8 mouse cellular contexts compared by ENCODE assay signal in the genomic region with DNA sequence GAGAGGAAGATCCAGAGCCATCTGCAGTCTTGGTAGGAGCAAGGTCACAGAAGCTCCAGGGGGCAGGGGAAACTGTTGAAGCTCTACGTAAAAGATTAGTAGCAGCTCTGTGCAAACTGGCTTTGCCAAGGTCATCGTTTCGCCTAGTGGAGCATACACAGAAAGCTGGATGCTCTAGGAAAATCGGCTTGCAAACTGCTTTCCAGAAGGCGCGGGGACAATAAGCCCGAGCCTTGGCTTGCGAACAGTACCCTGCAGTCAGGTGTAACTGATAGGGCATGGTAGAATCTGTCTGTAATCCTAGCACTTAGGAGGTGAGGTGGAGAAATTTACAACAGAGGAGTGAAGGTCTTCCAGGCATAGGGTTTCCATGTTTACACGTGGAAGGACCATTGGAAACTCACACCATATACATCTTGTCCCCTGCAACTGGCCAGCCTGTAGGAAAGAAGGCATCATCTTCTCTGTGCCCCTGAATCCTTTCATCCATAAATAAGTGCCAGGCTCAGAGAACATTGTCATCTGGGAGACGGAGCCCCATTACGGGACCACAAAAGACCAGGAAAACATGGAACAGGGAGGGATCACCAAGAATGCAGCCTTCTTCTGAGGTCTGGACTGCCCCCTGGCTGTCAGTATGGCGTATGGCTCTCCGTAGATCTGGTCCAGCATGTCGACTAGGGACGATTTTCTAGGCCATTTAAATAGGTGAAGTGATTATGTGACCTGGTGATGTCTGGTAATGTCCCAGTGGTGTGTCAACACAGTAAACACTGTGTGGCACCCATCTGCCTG.
DNase-seq lines count a peak whose midpoint lies in the region; ATAC-seq and TF ChIP-seq lines count a peak whose summit lies in the region.

No protein-coding gene starts in this region.

- H3K4me3 ChIP-seq in kidney, adult 2 months (ENCODE audit: insufficient read depth, low read depth, low read length) = no peak overlapping the region
- no peak overlapping the region for H3K4me3 ChIP-seq in midbrain, embryonic 16.5 days (ENCODE audit: low read depth, low read length)

- ATAC-seq in midbrain, embryonic 16.5 days = no peak

- H3K27ac ChIP-seq in kidney, adult 2 months (ENCODE audit: insufficient read depth, low read depth, low read length) = no peak overlapping the region
- H3K27ac ChIP-seq in midbrain, embryonic 16.5 days (ENCODE audit: low read length) = 0 out of 2 replicates have a peak overlapping the region, but pooled peaks have one; percentile 34

- no peaks in the 10 kb centered on the region for H3K4me1 ChIP-seq in kidney, adult 2 months (ENCODE audit: control insufficient read depth, insufficient read depth, low read length)
- H3K4me1 ChIP-seq in midbrain, embryonic 16.5 days (ENCODE audit: control insufficient read depth, insufficient read depth, low read length) = peaks cover 24% of the 10 kb centered on the region

- no peak for TF ChIP-seq POLR2A in kidney, adult 2 months (IDR thresholded peaks at IDR 0.05; ENCODE audit: low read depth, low read length)

- no peak overlapping the region for H3K9ac ChIP-seq in midbrain, embryonic 16.5 days (ENCODE audit: low read depth, low read length)

- WGBS in kidney, adult 2 months = 41% methylated on average over 15 of the region's 15 CpGs
- WGBS in midbrain, embryonic 16.5 days = 62% methylated on average over 15 of the region's 15 CpGs

- peak; percentile 60 for TF ChIP-seq CTCF in kidney, adult 2 months (conservative IDR thresholded peaks at IDR 0.05; ENCODE audit: insufficient read depth, insufficient read length, low read depth, low read length)

- no peaks in the 10 kb centered on the region for H3K9me3 ChIP-seq in midbrain, embryonic 16.5 days (replicated peaks; ENCODE audit: control insufficient read depth, low read length, poor library complexity, severe bottlenecking)

- H3K4me2 ChIP-seq in midbrain, embryonic 16.5 days (ENCODE audit: low read length) = no peak overlapping the region

- no peaks in the 10 kb centered on the region for H3K27me3 ChIP-seq in kidney, adult 2 months (replicated peaks; ENCODE audit: control insufficient read depth, insufficient read depth, low read length)
- H3K27me3 ChIP-seq in midbrain, embryonic 16.5 days (ENCODE audit: control insufficient read depth, insufficient read depth, low read depth, low read length) = no peaks in the 10 kb centered on the region

- DNase-seq in kidney, adult 2 months = no peak
- DNase-seq in kidney, adult 18-20 months = no peak
- peak; percentile 21 for DNase-seq in NIH3T3 (ENCODE audit: low read depth)
- peak; percentile 42 for DNase-seq in embryo, embryonic 9.5 days (ENCODE audit: extremely low spot score)
- no peak for DNase-seq in urinary bladder, postnatal 25 days (ENCODE audit: low spot score)
- DNase-seq in right cerebral cortex, adult 18-20 months = no peak
- no peak for DNase-seq in urinary bladder, adult 18-20 months (ENCODE audit: low spot score in 2 of 2)

- no peaks in the 10 kb centered on the region for H3K36me3 ChIP-seq in kidney, adult 2 months (ENCODE audit: control insufficient read depth, insufficient read depth, low read length)
- no peaks in the 10 kb centered on the region for H3K36me3 ChIP-seq in midbrain, embryonic 16.5 days (ENCODE audit: control insufficient read depth, insufficient read depth, low read length)

Comparison
In these comparisons a context has a peak if more than half of its experiments do, and no peak if none do; other contexts are left out.
1. DNase-seq: peak in NIH3T3 (single experiment) and embryo, embryonic 9.5 days (single experiment); none in kidney, adult 2 months (single experiment), kidney, adult 18-20 months (single experiment), urinary bladder, postnatal 25 days (single experiment), right cerebral cortex, adult 18-20 months (single experiment) and urinary bladder, adult 18-20 months (0 of 2).